Mouse (Mus musculus) adrenal gland, postnatal 36 days (tissue): ENCODE measurements around the gene Noxa1. TPM values are rescaled to one million over a fixed set of nuclear protein-coding genes. Genes with fewer than 3 reads are reported as not detected.

Experiments
- DNase-seq, 2 experiments: peaks; one replicate each; pipeline ENCODE4 v3.0.0; 2021; ENCODE audit warnings: mixed read lengths in 1 of 2
- total RNA-seq, 2 experiments: library from RNA; stranded (reverse); gene quantifications; 2 replicates each; pipeline ENCODE4 v1.2.3; 2021

The Noxa1 gene
- total RNA-seq, 2 experiments from 2014 or later, result not detected

GRCm38 (mm10) chr2:25098005-25098615 lies 3.2 kb upstream of the Noxa1 start:
- DNase-seq, result no peak

GRCm38 (mm10) chr2:25094785-25095108 lies 202 bp downstream of the Noxa1 start:
- no peak for DNase-seq

GRCm38 (mm10) chr2:25088636-25089035 lies 6.3 kb downstream of the Noxa1 start:
- DNase-seq, result no peak

- no peak for DNase-seq
Observed at GRCm38 (mm10) chr2:25087842-25088241, 7.1 kb downstream of the Noxa1 start.

GRCm38 (mm10) chr2:25085571-25085970 lies 9.4 kb downstream of the Noxa1 start:
- DNase-seq, result no peak

GRCm38 (mm10) chr2:25083697-25084096 lies 11.3 kb downstream of the Noxa1 start:
- DNase-seq, result no peak

- DNase-seq, result no peak
Observed at GRCm38 (mm10) chr2:25080076-25080475, 14.9 kb downstream of the Noxa1 start, which contains the start of gene Entpd8. Gene Entpd8, plus strand, starts transcription at chr2:25080304.

GRCm38 (mm10) chr2:25078967-25079366 lies 16.0 kb downstream of the Noxa1 start:
- DNase-seq, result no peak

GRCm38 (mm10) chr2:25075506-25075905 lies 19.4 kb downstream of the Noxa1 start:
- DNase-seq, result peak; percentile 28 to 33

GRCm38 (mm10) chr2:25072398-25072797 lies 22.6 kb downstream of the Noxa1 start:
- DNase-seq, result no peak

- no peak for DNase-seq
Observed at GRCm38 (mm10) chr2:25069537-25069936, 25.4 kb downstream of the Noxa1 start.

GRCm38 (mm10) chr2:25066552-25066951 lies 28.4 kb downstream of the Noxa1 start:
- no peak for DNase-seq

- no peak for DNase-seq
Observed at GRCm38 (mm10) chr2:25065537-25065936, 29.4 kb downstream of the Noxa1 start.

GRCm38 (mm10) chr2:25064285-25064684 lies 30.7 kb downstream of the Noxa1 start:
- no peak for DNase-seq

- DNase-seq, result no peak
Observed at GRCm38 (mm10) chr2:25063523-25063922, 31.4 kb downstream of the Noxa1 start.

GRCm38 (mm10) chr2:25058926-25059325 lies 36.0 kb downstream of the Noxa1 start:
- no peak for DNase-seq

GRCm38 (mm10) chr2:25055409-25056155 lies 39.4 kb downstream of the Noxa1 start:
- DNase-seq, result no peak

- DNase-seq, result peak; percentile 14 to 33
Observed at GRCm38 (mm10) chr2:25055068-25055405, 39.9 kb downstream of the Noxa1 start.

- peak; percentile 91 to 94 for DNase-seq
Observed at GRCm38 (mm10) chr2:25054221-25055067, 40.5 kb downstream of the Noxa1 start, which contains the start of gene Nsmf. Gene Nsmf, plus strand, starts transcription at chr2:25054355.

- DNase-seq, result no peak
Observed at GRCm38 (mm10) chr2:25053101-25053500, 41.8 kb downstream of the Noxa1 start.

GRCm38 (mm10) chr2:25051450-25051849 lies 43.5 kb downstream of the Noxa1 start:
- DNase-seq, result no peak

GRCm38 (mm10) chr2:25050921-25051320 lies 44.0 kb downstream of the Noxa1 start:
- DNase-seq, result no peak

GRCm38 (mm10) chr2:25040089-25040488 lies 54.9 kb downstream of the Noxa1 start:
- DNase-seq, result no peak
